Mouse (Mus musculus): ENCODE measurements around the gene Serp2.
A peak's percentile ranks its signal among the peaks of the same experiment; 100 is the strongest.

Gene Serp2

GRCm38 (mm10) chr14:76527758-76528313 is 28.9 kb downstream of the Serp2 start:
- no peak for DNase-seq (ENCODE audit: extremely low read depth, low read depth)

DNA sequence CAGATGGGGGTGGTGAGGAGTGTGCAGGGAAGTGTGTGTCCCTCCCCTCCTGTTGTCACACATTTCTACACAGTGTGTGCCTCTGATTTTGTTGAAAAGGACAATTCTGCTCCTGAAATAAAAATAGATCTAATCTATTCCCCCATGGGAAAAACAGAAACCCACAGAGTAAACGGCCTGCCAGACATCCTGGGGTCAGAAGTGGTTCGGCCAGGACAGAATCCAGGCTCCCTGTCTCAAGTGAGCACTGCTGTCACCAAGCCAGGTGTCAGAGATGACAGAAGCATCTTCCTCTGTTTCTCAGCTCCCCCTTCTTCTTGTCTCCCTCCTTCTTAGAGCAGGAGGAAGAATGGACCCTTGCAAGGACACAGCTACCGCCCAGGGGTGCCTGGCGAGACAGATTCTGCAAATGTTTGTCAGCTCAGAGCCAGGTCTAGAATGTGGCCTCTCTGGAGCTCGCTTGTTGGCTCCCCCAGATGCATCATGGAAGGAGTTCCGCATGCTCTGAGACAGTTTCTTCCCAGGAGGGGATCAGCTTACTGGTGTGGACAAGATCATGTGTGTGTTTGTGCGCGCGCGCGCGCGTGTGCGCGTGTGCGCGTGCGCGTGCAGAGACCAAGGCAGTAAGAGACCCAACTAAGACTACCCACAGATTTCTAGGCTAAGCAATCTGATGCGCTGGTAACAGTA is 29.5 kb downstream of the Serp2 start:
- no peak for DNase-seq (ENCODE audit: extremely low read depth, low read depth)

GRCm38 (mm10) chr14:76526467-76526866 is 30.2 kb downstream of the Serp2 start:
- no peak for DNase-seq (ENCODE audit: extremely low read depth, low read depth)

- DNase-seq (ENCODE audit: extremely low read depth, low read depth) = no peak
Measured at GRCm38 (mm10) chr14:76523344-76523743, 33.3 kb downstream of the Serp2 start.

- DNase-seq (ENCODE audit: extremely low read depth, low read depth) = no peak
Measured at GRCm38 (mm10) chr14:76521308-76521707, 35.4 kb downstream of the Serp2 start.

DNA sequence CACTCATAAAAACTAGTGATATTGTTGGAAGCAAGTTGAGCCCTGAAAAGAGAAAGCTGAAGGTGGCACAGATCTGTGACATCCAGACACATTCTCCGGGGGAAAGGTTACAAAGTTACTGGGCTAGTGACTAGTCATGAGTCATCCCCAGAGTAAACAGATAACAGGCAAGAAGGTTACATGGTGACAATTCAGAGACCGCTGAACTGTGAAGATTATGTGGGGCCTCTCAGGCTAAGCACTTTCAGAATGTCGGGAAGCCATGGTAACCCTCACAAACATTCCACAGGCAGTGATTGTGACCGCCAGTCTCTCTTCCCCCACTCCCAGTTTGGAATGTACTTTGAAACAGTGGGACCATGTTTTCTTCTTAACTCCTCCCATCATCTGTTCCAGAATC is 36.1 kb downstream of the Serp2 start:
- DNase-seq (ENCODE audit: extremely low read depth, low read depth) = no peak

DNA sequence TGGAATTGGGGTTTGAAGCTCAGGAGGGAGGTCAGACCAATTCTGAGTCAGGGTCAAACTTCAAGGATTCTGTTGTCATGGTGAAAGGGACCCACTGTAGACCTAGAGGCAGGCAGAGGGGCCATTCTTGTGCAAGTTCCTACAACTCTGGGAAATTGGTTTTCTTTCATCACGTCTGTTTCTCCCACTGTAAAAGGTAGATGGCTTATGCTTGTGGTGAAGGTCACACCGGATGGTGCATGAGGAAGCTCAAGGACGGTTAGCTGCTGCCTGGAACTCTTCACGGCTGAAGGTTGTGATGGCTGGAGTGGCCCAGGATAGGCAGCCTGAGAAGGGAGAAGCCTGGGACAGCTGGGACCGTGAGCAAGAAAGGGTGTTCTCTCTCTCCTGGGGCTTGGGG is 38.5 kb downstream of the Serp2 start:
- no peak for DNase-seq (ENCODE audit: extremely low read depth, low read depth)

DNA sequence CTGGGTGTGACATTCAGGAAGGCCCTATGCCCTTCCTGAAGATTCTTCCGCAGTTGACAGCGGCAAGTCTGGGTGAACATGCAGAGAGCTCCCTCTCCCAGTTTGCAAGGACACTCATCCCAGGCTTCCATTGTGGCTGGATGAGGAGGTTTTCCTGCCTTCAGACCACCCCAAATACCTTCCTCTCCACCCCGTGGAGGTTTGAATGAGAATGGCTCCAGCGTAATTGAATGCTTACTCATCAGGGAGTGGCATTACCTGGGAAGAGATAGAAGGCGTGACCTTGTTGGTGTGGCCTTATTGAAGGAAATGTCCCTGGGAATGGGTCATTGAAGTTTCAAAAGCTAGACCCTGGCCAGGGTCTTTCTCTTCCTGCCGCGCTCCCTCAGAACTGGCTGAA is 41.1 kb downstream of the Serp2 start:
- no peak for DNase-seq (ENCODE audit: extremely low read depth, low read depth)

GRCm38 (mm10) chr14:76514050-76514585 is 42.6 kb downstream of the Serp2 start:
- DNase-seq (ENCODE audit: extremely low read depth, low read depth) = no peak

DNA sequence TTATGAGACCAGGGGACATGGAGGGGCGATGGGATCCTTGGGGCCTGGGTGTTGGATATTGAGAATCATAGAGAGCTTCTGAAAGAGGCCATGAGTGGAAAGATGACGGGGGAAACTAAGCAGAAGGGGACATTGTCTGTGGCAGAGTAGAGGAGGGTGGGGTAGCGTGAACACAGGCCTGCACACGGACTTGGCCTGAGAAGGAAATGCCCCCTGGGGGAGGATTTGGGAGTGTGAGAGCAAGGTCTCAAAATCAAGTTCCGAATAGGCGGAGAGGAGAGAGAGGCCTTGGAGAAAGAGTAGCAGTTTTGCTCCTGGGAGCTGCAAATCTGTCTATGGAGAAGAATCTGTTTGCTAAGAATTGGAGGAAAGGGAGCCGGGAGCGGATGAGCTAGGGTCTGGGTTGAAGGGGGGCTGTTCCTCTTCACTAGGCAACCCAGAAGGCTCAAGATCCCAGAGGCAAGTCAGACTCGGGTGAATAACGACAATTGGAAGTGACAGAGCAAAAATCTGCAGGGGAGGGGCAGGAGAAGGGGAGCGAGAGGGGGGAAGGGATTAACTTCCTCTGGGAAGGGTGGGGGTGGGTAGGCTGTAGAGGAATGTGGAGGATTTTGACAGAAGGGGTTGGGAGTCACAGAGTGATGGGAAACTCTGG is 43.2 kb downstream of the Serp2 start:
- no peak for DNase-seq (ENCODE audit: extremely low read depth, low read depth)

GRCm38 (mm10) chr14:76511971-76512370 is 44.7 kb downstream of the Serp2 start:
- no peak for DNase-seq (ENCODE audit: extremely low read depth, low read depth)

DNA sequence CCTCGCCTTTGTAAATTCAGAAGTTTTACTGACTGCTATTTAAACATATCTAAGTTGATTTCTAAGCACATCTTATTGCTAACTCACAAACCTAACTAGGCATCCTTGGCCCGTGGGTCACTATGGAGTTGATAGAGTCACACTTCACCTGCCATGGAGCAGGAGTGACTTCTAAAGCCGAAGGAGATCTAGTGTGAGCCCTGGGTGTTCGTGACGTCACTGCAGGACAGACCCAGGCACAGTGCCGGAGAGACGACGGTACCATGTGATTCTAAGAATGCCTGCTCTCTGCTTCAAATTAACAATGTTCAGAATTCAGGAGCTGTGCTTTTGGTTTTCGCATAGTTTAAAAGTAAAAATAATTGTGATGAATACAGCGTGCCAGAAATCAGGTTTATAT is 48.0 kb downstream of the Serp2 start:
- no peak for DNase-seq (ENCODE audit: extremely low read depth, low read depth)

DNA sequence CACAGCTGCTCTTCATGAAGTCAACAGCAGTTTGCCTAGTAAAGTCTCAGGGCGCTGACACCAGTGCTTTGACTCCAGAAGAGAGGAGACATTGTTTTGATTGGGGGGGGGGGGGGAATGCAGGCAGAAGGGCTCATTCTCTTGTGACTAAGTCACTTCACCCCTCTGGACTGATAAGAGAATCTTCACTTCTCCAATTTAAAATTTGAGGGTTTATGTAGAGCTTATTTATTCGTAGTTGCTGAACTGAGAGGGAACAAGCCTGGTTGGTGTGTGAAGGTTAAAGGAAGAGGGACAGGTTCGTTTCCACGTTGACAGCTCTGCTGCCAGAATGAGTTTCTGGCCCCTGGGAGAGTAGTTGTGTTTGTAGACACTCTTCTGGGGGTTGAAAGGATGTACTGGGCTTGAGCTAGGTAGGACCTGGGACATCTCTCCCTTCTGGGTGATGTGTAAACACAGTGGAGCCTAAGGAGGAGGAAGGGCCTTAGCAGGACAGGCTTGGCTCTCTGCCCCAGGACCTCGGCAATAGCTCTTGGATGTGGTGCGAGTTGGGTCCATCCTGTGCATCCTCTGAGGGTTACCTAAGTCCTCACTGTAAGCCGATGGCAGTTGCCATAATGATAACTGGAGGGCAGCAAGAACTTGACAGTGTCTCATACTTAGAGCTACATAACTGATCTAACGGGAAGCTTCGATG is 48.7 kb downstream of the Serp2 start:
- DNase-seq (ENCODE audit: extremely low read depth, low read depth) = peak; percentile 44

GRCm38 (mm10) chr14:76507357-76507756 is 49.3 kb downstream of the Serp2 start:
- no peak for DNase-seq (ENCODE audit: extremely low read depth, low read depth)

DNA sequence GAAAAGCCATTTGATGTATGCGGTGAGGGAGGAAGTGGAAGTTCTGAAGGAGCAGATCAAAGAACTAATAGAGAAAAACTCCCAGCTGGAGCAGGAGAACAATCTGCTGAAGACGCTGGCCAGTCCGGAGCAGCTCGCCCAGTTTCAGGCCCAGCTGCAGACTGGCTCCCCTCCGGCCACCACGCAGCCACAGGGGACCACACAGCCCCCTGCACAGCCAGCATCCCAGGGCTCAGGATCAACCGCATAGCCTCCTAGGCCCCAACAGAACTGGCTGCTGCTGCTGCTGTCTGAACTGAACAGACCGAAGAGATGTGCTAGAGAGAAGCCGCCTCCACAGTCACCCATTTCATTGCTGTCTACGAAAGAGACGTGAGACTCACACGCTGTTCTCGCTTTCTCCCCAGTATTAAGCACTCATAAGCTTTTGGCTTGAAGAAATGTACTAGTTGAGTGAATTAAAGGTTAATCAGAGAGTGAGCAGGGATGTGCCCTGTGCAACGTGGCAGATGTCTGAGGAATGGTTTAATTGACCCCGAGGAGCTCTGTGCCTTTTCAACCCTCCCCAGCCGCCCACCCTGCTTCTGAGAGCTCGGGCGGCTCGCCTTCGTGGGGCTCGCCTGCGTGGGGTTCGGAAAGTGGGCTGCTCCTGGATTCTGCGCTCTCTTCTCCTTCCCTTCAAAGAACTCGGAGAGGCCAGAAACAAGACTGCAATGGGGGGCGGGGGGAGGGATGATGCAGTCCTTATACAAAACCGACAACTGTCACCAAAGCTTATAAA is 50.1 kb downstream of the Serp2 start:
- no peak for DNase-seq (ENCODE audit: extremely low read depth, low read depth)

GRCm38 (mm10) chr14:76505439-76506220 is 51.1 kb downstream of the Serp2 start:
- peak; percentile 84 for DNase-seq (ENCODE audit: extremely low read depth, low read depth)

DNA sequence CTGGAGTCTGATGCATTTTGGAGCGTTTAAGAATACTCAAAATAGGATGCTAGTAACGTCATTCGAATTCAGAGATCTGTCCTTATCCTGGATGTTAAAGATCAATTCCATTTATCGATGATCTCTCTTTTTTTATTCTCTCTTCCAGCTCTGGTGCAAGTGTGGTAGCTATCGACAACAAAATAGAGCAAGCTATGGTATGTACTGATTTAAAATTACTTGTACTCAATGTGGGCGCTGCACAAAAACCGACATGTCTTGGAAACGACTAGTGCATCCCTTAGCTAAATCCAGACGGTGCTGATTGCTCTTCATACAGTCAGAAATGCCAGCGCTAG is 51.6 kb downstream of the Serp2 start:
- DNase-seq (ENCODE audit: extremely low read depth, low read depth) = peak; percentile 6

- peak; percentile 71 for DNase-seq (ENCODE audit: extremely low read depth, low read depth)
Measured at GRCm38 (mm10) chr14:76504121-76504737, 52.5 kb downstream of the Serp2 start.

GRCm38 (mm10) chr14:76503231-76503851 is 53.3 kb downstream of the Serp2 start:
- peak; percentile 67 for DNase-seq (ENCODE audit: extremely low read depth, low read depth)

DNA sequence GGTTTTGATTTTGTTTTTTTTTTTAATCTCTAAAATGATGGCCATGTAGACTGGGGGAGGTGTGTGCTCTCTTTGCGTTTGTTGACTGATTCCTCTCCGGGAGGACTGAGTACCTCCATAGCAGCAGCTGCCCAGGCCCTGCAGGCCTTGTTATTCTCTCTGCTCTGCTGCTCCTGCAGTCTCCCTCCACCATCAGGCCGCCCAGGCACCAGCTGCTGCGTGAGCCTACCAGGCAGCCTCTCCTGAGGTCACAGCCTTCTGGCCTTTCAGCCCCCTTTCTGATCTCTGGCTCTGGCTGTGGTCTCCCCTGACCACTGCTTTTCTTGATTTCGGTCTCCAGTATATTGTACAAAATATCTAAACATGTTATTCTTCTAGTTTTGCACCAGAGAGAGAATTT is 56.7 kb downstream of the Serp2 start:
- no peak for DNase-seq (ENCODE audit: extremely low read depth, low read depth)

All from MEL-GATA-1-ER (cell line).